Mouse (Mus musculus) forebrain, embryonic 14.5 days (tissue): ENCODE measurements at regions not wholly inside any gene's neighbourhood (a gene's known extent, or its start where the extent isn't known, plus 50 kb on each side); places are given as distances from the start of the nearest gene placed in this dataset.

Source experiments
- ATAC-seq: fragments of 200-750 bp; cut with Nextera tagmentation; 2 replicates; pipeline ENCODE4 v1.8.0; 2017; ENCODE audit warnings: mild to moderate bottlenecking, moderate library complexity
- DNase-seq: peaks from one replicate; pipeline ENCODE4 v3.0.0-alpha.2; 2015; ENCODE audit warnings: low spot score
- H3K27ac ChIP-seq: fragments of 300-500 bp; sonication (generic); 2 replicates; pipeline ENCODE4 v1.5.1; 2014; ENCODE audit warnings: low read depth, mild to moderate bottlenecking, control low read depth, low read length, moderate library complexity
- H3K27me3 ChIP-seq: fragments of 300-500 bp; sonication (generic); replicated peaks from 2 replicates; pipeline ENCODE4 v1.6.1; 2014; ENCODE audit warnings: low read length, control low read depth, mixed read lengths; ENCODE audit not compliant: control insufficient read depth, insufficient read depth
- H3K36me3 ChIP-seq: fragments of 300-500 bp; sonication (generic); 2 replicates; pipeline ENCODE4 v1.6.1; 2014; ENCODE audit warnings: low read length, control low read depth; ENCODE audit not compliant: control insufficient read depth, insufficient read depth
- H3K4me1 ChIP-seq: fragments of 300-500 bp; sonication (generic); 2 replicates; pipeline ENCODE4 v1.6.1; 2014; ENCODE audit warnings: antibody characterized with exemption, low read length, control low read depth; ENCODE audit not compliant: control insufficient read depth, insufficient read depth
- H3K4me2 ChIP-seq: fragments of 300-500 bp; sonication (generic); 2 replicates; pipeline ENCODE4 v1.6.1; 2014; ENCODE audit warnings: mild to moderate bottlenecking, control low read depth, low read length
- H3K4me3 ChIP-seq: fragments of 300-500 bp; sonication (generic); 2 replicates; pipeline ENCODE4 v1.5.1; 2014; ENCODE audit warnings: low read depth, low read length, control low read depth
- H3K9ac ChIP-seq: fragments of 300-500 bp; sonication (generic); 2 replicates; pipeline ENCODE4 v1.6.1; 2014; ENCODE audit warnings: mild to moderate bottlenecking, low read length, control low read depth, moderate library complexity
- H3K9me3 ChIP-seq: fragments of 300-500 bp; sonication (generic); replicated peaks from 2 replicates; pipeline ENCODE4 v1.6.1; 2016; ENCODE audit warnings: low read length, control low read depth, mixed read lengths; ENCODE audit not compliant: control insufficient read depth
- WGBS: fragments of 180-500 bp; shearing (Covaris S2); extraction: QIAGEN DNeasy Blood & Tissue Kit; methylation state at CpG from one replicate; pipeline ENCODE4 v1.1.7; 2014; 5-methylcytosine and 5-hydroxymethylcytosine counted together

DNA sequence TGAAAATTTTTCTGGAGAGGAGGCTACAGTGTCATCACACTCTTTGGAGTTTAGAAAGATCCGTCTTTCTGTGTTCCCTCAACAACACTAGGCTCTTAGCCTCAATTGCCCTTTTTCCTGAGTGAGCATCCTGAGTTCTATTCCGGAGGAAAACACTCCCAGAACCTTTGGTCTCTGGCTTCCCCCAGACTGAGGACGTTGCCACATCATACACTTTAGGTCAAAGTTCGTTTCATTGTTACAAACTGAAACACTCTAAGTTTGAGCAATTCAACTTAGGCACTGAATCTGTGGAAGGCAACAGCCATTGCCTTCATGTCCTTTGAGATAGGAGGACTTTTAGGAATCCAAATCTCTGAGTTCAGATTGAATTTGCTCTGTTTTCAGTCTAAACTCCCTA is 85.0 kb downstream of the Arl4a start:
- Histone ChIP-seq H3K9me3 (no peaks in the 10 kb centered on the region), H3K27ac (no peak overlapping the region), H3K4me3 (no peak overlapping the region), H3K27me3 (no peaks in the 10 kb centered on the region), H3K36me3 (no peaks in the 10 kb centered on the region), H3K9ac (no peak overlapping the region), H3K4me1 (peaks cover 8% of the 10 kb centered on the region; the same call in 1 of the 2 replicates), H3K4me2 (no peak overlapping the region)
- WGBS, result 75% methylated on average over 4 of the region's 4 CpGs
- ATAC-seq (no peak), DNase-seq (no peak)

DNA sequence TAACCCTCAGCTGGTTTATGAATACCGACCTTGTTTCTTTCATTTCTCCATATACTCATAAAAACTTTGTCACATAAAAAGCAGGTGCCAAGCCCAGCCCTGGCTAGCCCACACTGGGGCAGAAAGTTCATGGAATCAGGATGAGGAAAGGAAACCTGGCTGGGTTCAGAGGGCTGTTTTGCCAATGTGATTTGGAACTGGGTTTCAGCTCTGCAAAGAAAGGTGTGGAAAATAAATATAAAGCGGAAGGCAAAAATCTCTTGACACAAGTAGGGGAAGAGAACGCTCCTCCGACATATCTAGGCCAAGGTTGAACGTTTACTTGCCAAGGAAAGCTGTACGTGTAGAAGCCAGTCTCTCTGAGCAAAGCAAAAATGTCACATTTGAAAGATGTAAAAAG is 85.9 kb downstream of the Arl4a start:
- H3K4me3 ChIP-seq, result no peak overlapping the region
- no peak for DNase-seq

DNA sequence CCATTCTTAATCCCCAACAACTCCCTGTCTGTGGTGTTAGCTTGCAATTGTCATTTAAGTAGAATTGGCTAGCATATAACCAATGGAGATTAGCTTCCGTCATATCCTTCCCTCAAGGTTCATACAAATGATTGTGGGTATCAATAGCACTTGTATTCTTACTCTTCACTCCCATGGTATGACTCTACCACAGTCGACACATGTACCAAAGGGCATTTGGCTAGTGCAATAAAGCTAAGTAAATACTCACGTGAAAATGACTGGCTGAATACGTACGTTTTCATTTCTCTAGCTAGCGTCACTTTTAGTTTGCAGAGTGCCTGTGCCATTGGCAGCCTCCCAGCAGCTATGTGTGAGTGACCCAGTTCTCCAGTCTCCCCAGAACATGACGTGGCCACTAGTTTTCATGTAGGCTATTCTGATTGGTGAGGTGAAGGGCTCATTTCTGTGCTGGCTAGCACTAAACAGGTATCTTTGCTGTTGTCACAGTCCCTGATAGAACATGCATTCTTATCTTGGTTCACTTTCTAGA is 87.5 kb downstream of the Arl4a start:
- Histone ChIP-seq H3K27ac (no peak overlapping the region), H3K9ac (no peak overlapping the region), H3K9me3 (no peaks in the 10 kb centered on the region), H3K27me3 (no peaks in the 10 kb centered on the region), H3K36me3 (no peaks in the 10 kb centered on the region), H3K4me2 (no peak overlapping the region), H3K4me3 (no peak overlapping the region), H3K4me1 (no peaks in the 10 kb centered on the region)
- DNase-seq, result no peak
- no peak for ATAC-seq
- WGBS, result 88% methylated on average over 7 of the region's 7 CpGs

More for the DNA sequence above, 85.9 kb downstream of the Arl4a start:
- whole genome bisulfite sequencing, result 87% methylated on average over 6 of the region's 6 CpGs
- Histone ChIP-seq H3K27me3 (no peaks in the 10 kb centered on the region), H3K36me3 (no peaks in the 10 kb centered on the region), H3K4me2 (no peak overlapping the region), H3K4me1 (peaks cover 3% of the 10 kb centered on the region; the same call in 1 of the 2 replicates), H3K27ac (no peak overlapping the region), H3K9me3 (no peaks in the 10 kb centered on the region), H3K9ac (no peak overlapping the region)
- no peak for ATAC-seq

DNA sequence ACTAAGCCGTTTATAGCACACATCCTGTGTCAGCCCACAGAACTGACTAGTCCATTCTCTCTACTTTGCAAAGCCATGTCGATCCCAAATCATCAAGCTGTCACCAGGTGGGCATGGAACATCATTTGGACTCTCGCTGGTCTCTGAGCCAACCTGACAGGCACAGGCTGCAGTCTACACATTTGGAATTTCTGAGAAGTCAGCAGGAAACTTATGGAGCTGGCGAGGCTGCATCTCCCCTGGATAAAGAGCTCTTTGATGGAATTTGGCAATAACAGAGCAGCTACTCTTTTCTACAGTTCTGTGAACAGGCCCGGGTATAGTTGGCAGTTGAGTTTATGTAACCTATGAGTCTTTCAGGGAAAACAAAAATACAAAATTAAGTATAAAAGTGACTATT is 94.9 kb downstream of the Arl4a start:
- H3K4me2 ChIP-seq, result no peak overlapping the region
- no peak overlapping the region for H3K9ac ChIP-seq
- H3K9me3 ChIP-seq, result no peaks in the 10 kb centered on the region
- H3K4me3 ChIP-seq, result no peak overlapping the region
- no peaks in the 10 kb centered on the region for H3K36me3 ChIP-seq
- DNase-seq (no peak), ATAC-seq (no peak)
- H3K27ac ChIP-seq, result no peak overlapping the region
- H3K27me3 ChIP-seq, result no peaks in the 10 kb centered on the region
- WGBS, result 67% methylated on average over 5 of the region's 5 CpGs
- H3K4me1 ChIP-seq, result no peaks in the 10 kb centered on the region

DNA sequence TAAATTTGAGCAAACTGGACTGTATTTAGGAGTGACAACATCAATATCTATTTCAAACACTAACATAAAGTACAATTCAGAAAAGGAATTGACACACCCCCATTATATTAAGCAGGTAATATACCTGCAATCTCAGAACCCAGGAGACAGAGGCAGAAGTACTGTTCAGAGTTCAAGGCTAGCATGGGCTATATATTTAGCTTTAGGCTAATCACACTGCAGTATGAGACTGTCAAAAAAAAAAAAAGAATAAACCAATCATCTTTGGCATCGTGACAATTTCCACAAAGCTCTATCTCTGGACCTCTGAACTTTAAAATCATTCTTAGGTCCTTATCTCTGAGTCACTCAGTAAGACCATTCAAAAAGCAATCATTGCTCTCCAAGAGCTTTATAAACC is 96.7 kb downstream of the Arl4a start:
- ATAC-seq (no peak), DNase-seq (no peak)
- H3K36me3 ChIP-seq, result no peaks in the 10 kb centered on the region
- H3K27ac ChIP-seq, result no peak overlapping the region
- no peak overlapping the region for H3K4me3 ChIP-seq
- no peaks in the 10 kb centered on the region for H3K9me3 ChIP-seq
- no peaks in the 10 kb centered on the region for H3K4me1 ChIP-seq
- H3K27me3 ChIP-seq, result no peaks in the 10 kb centered on the region
- H3K9ac ChIP-seq, result no peak overlapping the region
- H3K4me2 ChIP-seq, result no peak overlapping the region
- 100% methylated on average over 1 of the region's 1 CpGs for WGBS

DNA sequence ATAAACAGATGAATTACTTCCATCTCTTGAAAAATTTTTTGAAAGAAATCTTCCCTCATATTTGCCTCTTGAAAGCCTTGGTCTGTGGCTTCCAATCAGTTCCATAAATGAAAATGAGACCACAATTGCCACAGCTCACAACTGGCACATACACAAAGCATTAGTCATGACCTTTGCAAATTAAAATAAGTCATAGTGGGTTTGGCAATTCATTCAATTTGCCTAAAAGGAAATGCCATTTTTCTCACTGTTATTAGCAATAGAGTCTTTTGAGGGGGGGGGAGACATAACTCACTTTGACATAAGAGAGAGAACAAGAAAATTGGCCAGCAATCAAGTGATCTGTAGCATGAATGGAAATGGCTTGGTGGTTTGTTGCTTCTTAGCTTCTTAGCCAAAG is 98.8 kb downstream of the Arl4a start:
- H3K4me1 ChIP-seq, result no peaks in the 10 kb centered on the region
- ATAC-seq, result no peak
- H3K4me3 ChIP-seq, result no peak overlapping the region
- no peaks in the 10 kb centered on the region for H3K9me3 ChIP-seq
- no peak overlapping the region for H3K9ac ChIP-seq
- no peak overlapping the region for H3K27ac ChIP-seq
- DNase-seq, result no peak
- no peak overlapping the region for H3K4me2 ChIP-seq
- no peaks in the 10 kb centered on the region for H3K27me3 ChIP-seq
- H3K36me3 ChIP-seq, result no peaks in the 10 kb centered on the region

DNA sequence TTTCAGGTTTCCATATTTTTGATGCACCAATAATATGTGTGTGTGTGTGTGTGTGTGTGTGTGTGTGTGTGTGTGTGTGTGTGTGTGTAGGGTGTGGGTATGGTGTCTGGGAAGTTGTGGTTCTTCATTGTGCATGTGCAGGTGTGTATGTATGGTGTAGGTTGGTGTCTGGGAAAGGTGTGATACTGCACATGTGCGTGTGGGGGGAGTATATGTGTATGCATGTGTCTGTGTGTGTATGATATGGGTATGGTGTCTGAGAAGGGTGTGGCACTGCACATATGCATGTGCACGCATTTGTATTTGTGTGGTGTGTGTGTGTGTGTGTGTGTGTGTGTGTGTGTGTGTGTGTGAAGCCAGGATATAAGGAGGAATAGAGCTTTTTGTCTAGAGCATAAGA is 99.6 kb downstream of the Arl4a start:
- no peak overlapping the region for H3K4me3 ChIP-seq
- DNase-seq (no peak), ATAC-seq (no peak)
- no peak overlapping the region for H3K9ac ChIP-seq
- H3K9me3 ChIP-seq, result no peaks in the 10 kb centered on the region
- H3K27ac ChIP-seq, result no peak overlapping the region
- no peak overlapping the region for H3K4me2 ChIP-seq
- H3K4me1 ChIP-seq, result no peaks in the 10 kb centered on the region
- H3K27me3 ChIP-seq, result no peaks in the 10 kb centered on the region
- 89% methylated on average over 2 of the region's 2 CpGs for WGBS
- no peaks in the 10 kb centered on the region for H3K36me3 ChIP-seq

DNA sequence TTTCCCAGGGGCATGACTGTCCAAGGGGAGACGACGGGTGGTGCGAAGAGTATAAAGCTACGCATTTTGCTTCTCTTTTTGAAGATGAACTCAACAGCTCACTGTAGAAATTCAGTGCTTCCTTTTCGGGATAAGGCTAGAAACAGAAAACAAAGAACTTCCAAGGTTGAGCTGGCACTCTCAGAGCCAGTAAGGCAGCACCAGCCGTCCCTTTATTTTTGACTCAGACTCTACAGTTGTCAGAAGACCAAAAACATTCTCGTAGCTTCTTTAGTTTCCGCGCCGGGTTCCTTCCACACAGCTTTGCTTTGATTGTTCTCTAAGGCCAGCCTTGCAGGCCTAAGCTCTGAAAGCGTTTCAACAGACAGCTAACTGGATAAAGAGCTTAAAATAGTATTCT is 101.5 kb downstream of the Arl4a start:
- no peak overlapping the region for H3K27ac ChIP-seq
- H3K4me2 ChIP-seq, result no peak overlapping the region
- H3K4me3 ChIP-seq, result no peak overlapping the region
- no peak overlapping the region for H3K9ac ChIP-seq
- H3K9me3 ChIP-seq, result no peaks in the 10 kb centered on the region
- no peaks in the 10 kb centered on the region for H3K36me3 ChIP-seq
- H3K27me3 ChIP-seq, result no peaks in the 10 kb centered on the region
- no peak for ATAC-seq
- 37% methylated on average over 11 of the region's 11 CpGs for WGBS
- no peak for DNase-seq
- H3K4me1 ChIP-seq, result no peaks in the 10 kb centered on the region

DNA sequence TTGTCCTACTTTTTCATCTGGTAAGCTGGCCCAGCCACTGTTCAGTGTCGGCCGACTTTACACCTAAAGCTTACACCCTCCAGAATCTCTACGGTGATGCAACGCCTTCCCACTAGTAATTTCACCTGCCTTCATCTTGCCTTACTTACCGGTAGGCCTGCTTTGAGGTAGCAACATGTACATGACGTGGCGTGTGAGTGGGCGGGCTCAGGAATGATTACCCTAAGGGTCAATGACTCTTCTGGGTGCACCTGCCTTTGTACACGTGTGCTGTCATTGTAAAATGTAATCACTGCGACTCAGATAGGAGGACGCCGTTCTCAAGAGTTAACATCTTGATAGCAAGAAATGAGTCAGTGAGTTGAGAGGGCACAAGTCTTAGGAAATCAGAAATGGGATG is 102.0 kb downstream of the Arl4a start:
- no peak overlapping the region for H3K27ac ChIP-seq
- 90% methylated on average over 12 of the region's 12 CpGs for WGBS

More for the DNA sequence above, 102.0 kb downstream of the Arl4a start:
- no peaks in the 10 kb centered on the region for H3K9me3 ChIP-seq
- H3K4me3 ChIP-seq, result no peak overlapping the region
- no peaks in the 10 kb centered on the region for H3K4me1 ChIP-seq
- no peaks in the 10 kb centered on the region for H3K27me3 ChIP-seq
- no peak overlapping the region for H3K9ac ChIP-seq
- H3K4me2 ChIP-seq, result no peak overlapping the region
- DNase-seq (no peak), ATAC-seq (no peak)
- H3K36me3 ChIP-seq, result no peaks in the 10 kb centered on the region
